Mouse (Mus musculus): ENCODE measurements around the gene Dnajc22. TPM values are rescaled to one million over a fixed set of nuclear protein-coding genes. Genes with fewer than 3 reads are reported as not detected.

The Dnajc22 gene
- total RNA-seq, 2 experiments from 2014 or later: not detected

GRCm38 (mm10) chr15:99151324-99151723, 58.4 kb downstream of the Dnajc22 start:
- no peak for DNase-seq (ENCODE audit: low spot score in 2 of 2)
- intact Hi-C loops (cut with DNase I): no loop called here

- intact Hi-C loops (cut with DNase I): no loop called here
- DNase-seq (ENCODE audit: low spot score in 2 of 2): no peak
Measured at GRCm38 (mm10) chr15:99153466-99153865, 60.5 kb downstream of the Dnajc22 start.

Small RNA genes within 50 kb of the gene (microRNA-seq; reads per million reads assigned to microRNA genes)
- gene Mir6960: 0 to 0.34 reads per million in 2 experiments

Other genes with a start within 250 kb of the Dnajc22 start
- gene Kmt2d, start 222.0 kb upstream of the Dnajc22 start, total RNA-seq (2021): 10 to 100 TPM; 73.2 to 75.3 TPM
- 1 to 10 TPM; 8.6 to 9.3 TPM for gene Rhebl1, start 198.6 kb upstream of the Dnajc22 start, total RNA-seq (2021)
- gene Dhh, start 194.6 kb upstream of the Dnajc22 start, total RNA-seq (2021): under 1 TPM; 0.15 to 0.24 TPM
- gene Lmbr1l, start 174.9 kb upstream of the Dnajc22 start, total RNA-seq (2021): 10 to 100 TPM; 17.9 to 18.1 TPM
- 100 to 1,000 TPM; 689 to 750 TPM for gene Tuba1b, start 158.6 kb upstream of the Dnajc22 start, total RNA-seq (2021)
- not detected for gene Gm49450, start 139.6 kb upstream of the Dnajc22 start, total RNA-seq (2021)
- 1,000 to 10,000 TPM; 2,132 to 2,150 TPM for gene Tuba1a, start 139.5 kb upstream of the Dnajc22 start, total RNA-seq (2021)
- gene Tuba1c, start 63.3 kb upstream of the Dnajc22 start, total RNA-seq (2021): 100 to 1,000 TPM; 129 to 142 TPM
- gene Prph, start 38.0 kb upstream of the Dnajc22 start, total RNA-seq (2021): 1 to 10 TPM; 1.7 to 6.2 TPM
- gene Troap, start 18.6 kb upstream of the Dnajc22 start, total RNA-seq (2021): 1 to 10 TPM; 1.0 to 1.1 TPM
- not detected for gene C1ql4, start 5.4 kb upstream of the Dnajc22 start, total RNA-seq (2021)
- gene Spats2, start 32.7 kb downstream of the Dnajc22 start, total RNA-seq (2021): 10 to 100 TPM; 36.7 to 37.2 TPM
- 100 to 1,000 TPM; 161 to 175 TPM for gene Kcnh3, start 131.7 kb downstream of the Dnajc22 start, total RNA-seq (2021)
- 10 to 100 TPM; 93.7 to 99.6 TPM for gene Mcrs1, start 158.8 kb downstream of the Dnajc22 start, total RNA-seq (2021)
- 10 to 100 TPM; 95.4 to 99.5 TPM for gene Prpf40b, start 201.9 kb downstream of the Dnajc22 start, total RNA-seq (2021)
- gene Fam186b, start 202.7 kb downstream of the Dnajc22 start, total RNA-seq (2021): 1 to 10 TPM; 1.7 to 2.2 TPM

Data from left cerebral cortex, postnatal 14 days (tissue).